In genomic region chr3:147662572-147662971, GRCm38 (mm10) we compare ENCODE assay signal across 27 mouse cellular contexts.
"Had no signal": no experiment of that assay in that cellular context is flagged by ENCODE, and none has a peak within 500 bp of the region (broad histone marks: within the 10 kb centered on the region; RNA-seq: fewer than 3 reads in every experiment).

No protein-coding gene starts in this region.

- DNase-seq: cerebellum, adult 9-11 months; cerebellum, postnatal 10 days; cerebellum, postnatal 14 days; cerebellum, postnatal 25 days; cerebellum, postnatal 36 days; embryo, embryonic 11 days; forebrain, postnatal 0 days; gastrocnemius, adult 2 months; gastrocnemius, postnatal 10 days; gastrocnemius, postnatal 14 days; gastrocnemius, postnatal 25 days; gastrocnemius, postnatal 36 days; heart, adult 11 months; heart, adult 18-20 months; heart, adult 2 months had no signal

- H3K9me3 ChIP-seq: embryonic facial prominence, embryonic 10.5 days; embryonic facial prominence, embryonic 12.5 days; embryonic facial prominence, embryonic 13.5 days; embryonic facial prominence, embryonic 15.5 days; forebrain, embryonic 10.5 days; forebrain, embryonic 12.5 days; forebrain, embryonic 13.5 days; forebrain, embryonic 15.5 days; heart, embryonic 10.5 days had no signal

- ATAC-seq: forebrain, embryonic 13.5 days; forebrain, embryonic 14.5 days; forebrain, embryonic 15.5 days; forebrain, embryonic 16.5 days; forebrain, postnatal 0 days had no signal

- H3K27me3 ChIP-seq: embryonic facial prominence, embryonic 12.5 days; embryonic facial prominence, embryonic 13.5 days; embryonic facial prominence, embryonic 15.5 days; forebrain, embryonic 12.5 days; forebrain, embryonic 13.5 days; forebrain, embryonic 15.5 days had no signal

- H3K27ac ChIP-seq: embryonic facial prominence, embryonic 10.5 days; embryonic facial prominence, embryonic 12.5 days; embryonic facial prominence, embryonic 13.5 days; embryonic facial prominence, embryonic 15.5 days; forebrain, embryonic 10.5 days; forebrain, embryonic 12.5 days; forebrain, embryonic 13.5 days; forebrain, embryonic 15.5 days; gastrocnemius, adult 2 months; heart, adult 2 months; heart, embryonic 10.5 days had no signal

- H3K4me3 ChIP-seq: embryonic facial prominence, embryonic 10.5 days; embryonic facial prominence, embryonic 12.5 days; embryonic facial prominence, embryonic 13.5 days; embryonic facial prominence, embryonic 15.5 days; erythroblast, embryonic 14.5 days; forebrain, embryonic 10.5 days; forebrain, embryonic 12.5 days; forebrain, embryonic 13.5 days; forebrain, embryonic 15.5 days; gastrocnemius, adult 2 months; heart, adult 2 months; heart, embryonic 10.5 days had no signal

- H3K36me3 ChIP-seq: embryonic facial prominence, embryonic 10.5 days; embryonic facial prominence, embryonic 12.5 days; embryonic facial prominence, embryonic 13.5 days; embryonic facial prominence, embryonic 15.5 days; forebrain, embryonic 10.5 days; forebrain, embryonic 12.5 days; forebrain, embryonic 15.5 days; heart, embryonic 10.5 days had no signal

- H3K4me1 ChIP-seq: embryonic facial prominence, embryonic 10.5 days; embryonic facial prominence, embryonic 12.5 days; embryonic facial prominence, embryonic 13.5 days; embryonic facial prominence, embryonic 15.5 days; forebrain, embryonic 10.5 days; forebrain, embryonic 12.5 days; forebrain, embryonic 13.5 days; forebrain, embryonic 15.5 days; heart, embryonic 10.5 days had no signal
